Mouse (Mus musculus) olfactory bulb, adult 2 months (tissue): ENCODE measurements around the gene Unc13c.

Experiments used
- CTCF ChIP-seq: fragments of 200-500 bp; IDR thresholded peaks from 2 replicates; pipeline ENCODE4 v1.5.1; 2012; ENCODE audit warnings: low read depth, mild to moderate bottlenecking, low read length, moderate library complexity; ENCODE audit not compliant: insufficient read depth
- POLR2A ChIP-seq: fragments of 200-500 bp; IDR thresholded peaks from 2 replicates; pipeline ENCODE4 v1.6.1; 2012; ENCODE audit warnings: mild to moderate bottlenecking, low read depth, low read length, moderate library complexity; ENCODE audit not compliant: insufficient read depth

DNA sequence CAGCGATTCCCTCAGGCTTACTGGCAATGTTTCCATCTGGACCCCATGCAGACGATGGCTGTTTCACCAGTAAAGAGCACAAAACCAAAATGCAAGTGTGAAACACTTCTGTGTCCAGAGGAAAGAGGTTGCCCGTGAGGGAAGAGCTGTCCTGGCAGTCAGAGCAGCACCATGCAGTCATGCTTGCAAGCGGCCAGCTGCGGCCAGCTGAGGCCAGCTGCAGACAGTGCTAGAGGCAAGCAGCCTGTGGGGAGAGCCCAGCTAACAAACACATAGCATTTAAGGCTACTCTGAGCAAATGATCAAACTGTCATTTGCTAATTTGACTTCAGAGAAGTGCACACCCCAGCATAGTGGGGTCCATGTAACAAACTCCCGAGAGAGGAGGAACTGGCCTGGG, 413.4 kb downstream of the Unc13c start:
- no peak for TF ChIP-seq CTCF
- no peak for TF ChIP-seq POLR2A
